Mouse (Mus musculus): ENCODE results near the gene Elmo2. TPM values are rescaled to one million over a fixed set of nuclear protein-coding genes. Genes with fewer than 3 reads are reported as not detected.

Gene Elmo2
- polyA plus RNA-seq, 1 experiment from 2014 or later = 98.6 TPM

DNA sequence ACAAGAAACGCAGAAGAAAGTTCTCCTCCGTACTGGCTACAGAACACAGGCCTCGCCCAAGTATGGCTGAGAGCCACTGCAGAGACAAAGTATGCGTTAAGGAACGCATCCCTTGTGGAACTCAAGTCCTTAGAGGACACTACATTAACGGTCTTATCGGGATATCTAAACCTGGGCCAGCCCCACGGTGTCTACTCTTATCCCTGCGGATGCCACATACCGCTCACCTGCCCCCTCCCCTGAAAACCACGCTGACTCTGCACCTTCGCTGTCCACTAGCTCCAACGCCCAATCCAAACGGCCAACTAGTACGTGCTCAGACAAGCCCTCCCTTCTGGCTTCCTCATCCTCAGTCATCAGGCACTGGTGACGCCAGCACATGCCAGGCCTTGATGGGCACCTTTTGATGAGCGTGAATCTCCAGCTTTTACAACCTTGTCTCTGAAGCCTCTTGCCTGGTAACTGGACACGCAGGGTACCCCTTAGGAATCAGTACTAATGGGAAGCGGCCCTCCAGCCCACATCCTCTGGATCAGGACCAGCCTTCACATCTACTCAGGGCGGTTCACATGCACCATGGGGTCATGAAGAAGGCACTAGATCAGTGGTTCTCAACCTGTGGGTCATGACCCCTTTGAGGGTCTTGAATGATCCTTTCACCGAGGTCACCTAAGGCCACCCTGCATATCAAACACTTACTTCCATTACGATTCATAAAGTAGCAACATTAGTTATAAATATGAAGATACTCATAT is 4.1 kb downstream of the Elmo2 start:
- ATAC-seq = no peak
- H3K4me2 ChIP-seq (replicated peaks) = no peak overlapping the region
- H3K27me3 ChIP-seq = no peaks in the 10 kb centered on the region
- H3K4me3 ChIP-seq (replicated peaks) = no peak overlapping the region
- no peak overlapping the region for H3K9ac ChIP-seq (replicated peaks)
- 90% methylated on average over 22 of the region's 22 CpGs for WGBS
- H3K9me3 ChIP-seq = no peaks in the 10 kb centered on the region
- no peak overlapping the region for H3K27ac ChIP-seq
- no peaks in the 10 kb centered on the region for H3K36me3 ChIP-seq
- peaks cover 80% of the 10 kb centered on the region for H3K4me1 ChIP-seq (replicated peaks)

DNA sequence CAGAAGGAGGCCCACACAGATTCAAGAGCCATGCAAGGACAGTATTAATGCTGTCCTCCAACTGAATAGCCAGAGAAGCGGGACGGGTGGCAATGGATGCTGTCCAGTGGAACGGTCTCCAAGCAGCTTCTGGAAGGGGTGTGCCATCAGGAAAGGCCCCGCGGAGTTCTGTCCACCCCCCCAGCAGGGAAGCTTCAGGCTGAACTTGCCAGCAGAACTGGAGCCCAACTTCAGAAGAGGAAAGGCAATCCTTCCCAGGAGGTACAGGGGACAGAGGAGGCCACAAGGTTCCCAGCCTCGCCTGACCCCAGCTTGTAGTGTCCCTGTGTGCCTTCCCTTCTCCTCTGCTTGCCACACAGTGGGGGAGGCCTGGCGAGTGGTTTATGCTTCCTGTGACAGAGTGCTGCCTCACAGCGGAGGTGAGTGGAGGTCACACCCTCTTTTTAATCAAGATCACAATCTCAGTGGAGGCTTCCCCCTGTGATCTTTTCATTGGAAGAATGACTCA is 4.8 kb downstream of the Elmo2 start:
- Histone ChIP-seq H3K27me3 (no peaks in the 10 kb centered on the region), H3K4me1 (replicated peaks) (peaks cover 83% of the 10 kb centered on the region), H3K9me3 (no peaks in the 10 kb centered on the region), H3K27ac (peak overlapping the region; percentile 36; the same call in 1 of the 2 replicates), H3K9ac (replicated peaks) (no peak overlapping the region; the same call in 1 of the 2 replicates), H3K4me3 (replicated peaks) (no peak overlapping the region), H3K4me2 (replicated peaks) (no peak overlapping the region), H3K36me3 (no peaks in the 10 kb centered on the region)
- WGBS = 51% methylated on average over 8 of the region's 8 CpGs
- no peak for ATAC-seq

DNA sequence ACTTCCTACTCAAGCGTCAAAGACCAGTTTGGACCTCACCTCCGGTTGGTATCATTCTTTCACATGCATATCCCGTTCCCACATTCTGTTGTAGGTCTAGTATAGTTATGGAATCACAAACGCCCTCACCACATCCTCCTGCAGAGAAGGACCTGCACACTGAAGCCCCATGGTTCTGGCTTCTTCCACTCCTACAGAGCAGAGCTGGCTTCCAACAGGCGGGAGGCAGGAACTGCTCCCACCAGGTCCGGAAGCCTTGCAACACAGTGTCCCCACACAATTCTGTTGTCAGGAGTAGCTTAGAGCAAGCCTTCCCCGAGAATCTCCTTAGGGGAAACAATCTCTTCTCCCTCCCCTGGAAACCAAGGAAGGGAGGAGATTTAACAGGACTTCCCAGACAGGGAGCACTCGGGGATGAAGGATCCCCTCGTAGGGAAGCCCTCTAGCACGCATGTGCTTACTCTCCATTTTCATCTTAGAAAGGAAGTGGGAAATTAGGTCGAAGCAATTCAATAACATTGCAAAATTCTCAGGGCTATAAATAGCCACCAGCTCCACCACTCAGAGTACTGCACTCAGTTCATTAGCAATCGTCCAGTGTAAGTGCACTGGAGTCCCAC is 5.6 kb downstream of the Elmo2 start:
- H3K9ac ChIP-seq (replicated peaks) = no peak overlapping the region
- no peaks in the 10 kb centered on the region for H3K9me3 ChIP-seq
- WGBS = 66% methylated on average over 12 of the region's 12 CpGs
- no peak overlapping the region for H3K4me2 ChIP-seq (replicated peaks)
- peaks cover 5% of the 10 kb centered on the region for H3K36me3 ChIP-seq
- no peak for ATAC-seq
- 0 out of 2 replicates have a peak overlapping the region, but pooled peaks have one; percentile 36 for H3K27ac ChIP-seq
- H3K4me1 ChIP-seq (replicated peaks) = peaks cover 89% of the 10 kb centered on the region
- H3K4me3 ChIP-seq (replicated peaks) = no peak overlapping the region
- 0 out of 2 replicates have a peak, but pooled peaks cover under 1% of the 10 kb centered on the region for H3K27me3 ChIP-seq

DNA sequence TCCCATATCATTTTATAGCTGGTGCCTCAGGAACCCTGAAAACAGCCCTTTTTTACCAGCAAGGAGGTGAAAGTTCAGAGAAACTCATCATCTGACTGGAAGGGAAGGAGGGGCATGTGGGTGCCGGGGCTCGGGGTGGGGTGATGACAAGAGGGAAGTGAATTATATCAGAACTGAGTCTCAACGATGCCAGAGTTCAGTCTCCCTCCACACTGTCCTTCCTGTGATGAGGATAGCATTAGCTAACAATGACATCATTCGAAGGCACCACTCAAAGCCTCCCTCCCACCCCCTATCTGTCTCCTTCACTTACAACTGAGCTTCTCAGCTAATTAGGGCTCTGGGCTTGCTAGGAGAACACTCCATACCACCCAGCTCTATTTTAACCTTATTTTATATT is 6.8 kb downstream of the Elmo2 start:
- Histone ChIP-seq H3K4me1 (replicated peaks) (peaks cover 84% of the 10 kb centered on the region), H3K4me2 (replicated peaks) (no peak overlapping the region), H3K36me3 (peaks cover 16% of the 10 kb centered on the region), H3K27ac (no peak overlapping the region), H3K27me3 (peaks cover 12% of the 10 kb centered on the region), H3K4me3 (replicated peaks) (no peak overlapping the region), H3K9me3 (no peaks in the 10 kb centered on the region), H3K9ac (replicated peaks) (no peak overlapping the region)
- no peak for ATAC-seq
- WGBS = 73% methylated on average over 4 of the region's 4 CpGs

DNA sequence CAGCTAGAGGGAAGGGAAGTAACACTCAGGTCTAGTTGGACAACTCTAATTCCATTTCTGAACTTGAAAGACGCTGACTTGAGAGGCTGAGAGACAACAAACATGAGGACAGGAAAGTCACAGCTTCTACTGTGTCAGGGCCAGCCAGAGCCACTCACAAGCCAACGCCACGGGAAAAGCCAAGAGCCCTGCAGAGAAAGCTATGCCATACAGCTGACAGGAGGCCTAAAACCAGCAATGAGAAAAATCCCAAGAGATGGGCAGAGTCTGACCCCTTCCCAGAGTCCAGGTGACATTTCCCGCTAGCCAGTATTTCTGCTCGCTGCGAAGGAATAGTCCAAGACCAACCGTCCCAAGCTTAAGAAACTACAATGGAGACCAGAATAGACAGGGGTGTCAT is 7.3 kb downstream of the Elmo2 start:
- no peak for ATAC-seq
- Histone ChIP-seq H3K4me3 (replicated peaks) (no peak overlapping the region), H3K27me3 (peaks cover 16% of the 10 kb centered on the region), H3K36me3 (peaks cover 22% of the 10 kb centered on the region), H3K27ac (0 out of 2 replicates have a peak overlapping the region, but pooled peaks have one; percentile 3), H3K4me2 (replicated peaks) (no peak overlapping the region), H3K4me1 (replicated peaks) (peaks cover 84% of the 10 kb centered on the region), H3K9me3 (no peaks in the 10 kb centered on the region), H3K9ac (replicated peaks) (no peak overlapping the region)
- WGBS = 89% methylated on average over 7 of the region's 7 CpGs

DNA sequence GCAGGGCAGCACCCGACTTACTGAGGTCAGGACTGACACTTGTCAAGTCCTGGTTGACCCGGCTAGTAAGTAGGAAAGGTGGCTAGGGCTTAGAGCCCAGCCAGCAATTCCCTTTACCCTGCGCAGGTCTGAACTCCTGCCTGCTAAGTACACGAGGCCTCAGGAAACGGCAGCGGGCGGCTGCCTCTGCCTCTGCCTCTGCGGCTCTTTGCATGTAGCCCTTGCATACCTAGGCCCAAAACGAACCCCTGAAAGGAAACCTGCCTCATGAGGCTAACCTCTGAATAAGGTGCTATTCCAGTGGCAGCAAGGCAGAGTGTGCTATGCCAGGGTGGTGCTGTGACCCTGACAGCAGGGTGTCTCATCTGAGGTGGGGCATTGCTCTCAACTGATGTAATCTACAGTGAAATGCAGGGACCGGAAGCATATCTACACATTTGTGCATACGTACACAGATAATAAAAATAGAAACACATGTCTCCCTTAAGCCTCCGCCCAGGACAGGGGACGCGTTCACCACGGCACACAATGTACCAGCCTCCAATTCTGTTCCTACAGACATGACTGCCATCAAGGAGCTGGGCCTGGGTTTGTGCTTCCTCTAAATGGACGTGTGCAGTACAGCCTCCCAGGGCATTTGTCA is 8.5 kb downstream of the Elmo2 start:
- Histone ChIP-seq H3K27me3 (peaks cover 21% of the 10 kb centered on the region), H3K4me1 (replicated peaks) (peaks cover 86% of the 10 kb centered on the region), H3K4me3 (replicated peaks) (no peak overlapping the region), H3K9me3 (no peaks in the 10 kb centered on the region), H3K27ac (peak overlapping the region; percentile 98), H3K36me3 (peaks cover 32% of the 10 kb centered on the region), H3K4me2 (replicated peaks) (peak overlapping the region; percentile 44), H3K9ac (replicated peaks) (peak overlapping the region; percentile 55; the same call in 1 of the 2 replicates)
- ATAC-seq = no peak; the same call in 1 of the 2 replicates
- WGBS = 38% methylated on average over 16 of the region's 16 CpGs

DNA sequence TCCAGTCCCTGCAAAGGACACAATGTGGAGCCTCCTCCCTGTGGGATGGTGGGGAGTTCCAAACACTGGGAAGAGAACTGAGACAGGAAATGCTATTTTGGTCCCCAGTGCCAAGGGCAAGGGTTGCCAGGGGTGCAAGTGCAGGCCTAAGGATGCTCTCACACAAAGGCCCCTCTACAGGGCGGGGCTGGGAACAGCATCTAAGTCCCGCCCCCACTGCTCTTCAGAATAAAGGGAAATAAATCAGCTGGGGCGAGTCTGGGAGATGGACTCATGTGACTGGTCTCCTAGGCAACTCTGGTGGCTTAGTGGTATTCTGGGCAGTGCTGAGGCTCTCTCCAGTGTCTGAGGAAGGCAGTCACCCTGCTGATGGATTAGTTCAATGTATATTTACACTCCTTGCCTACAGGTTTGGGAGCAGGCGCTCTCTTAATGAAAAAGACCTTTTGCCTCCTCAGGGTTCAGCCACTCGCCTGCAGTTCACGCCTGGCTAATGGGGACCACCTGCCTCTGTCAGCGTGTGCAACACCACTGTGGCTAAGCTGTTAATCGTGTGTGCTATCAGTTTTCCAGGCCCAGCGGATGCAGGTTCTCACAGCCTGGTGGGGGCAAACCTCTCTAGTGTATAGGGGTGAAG is 9.3 kb downstream of the Elmo2 start:
- ATAC-seq = peak; percentile 95
- Histone ChIP-seq H3K27ac (peak overlapping the region; percentile 98), H3K4me2 (replicated peaks) (peak overlapping the region; percentile 44), H3K9me3 (no peaks in the 10 kb centered on the region), H3K9ac (replicated peaks) (peak overlapping the region; percentile 61), H3K36me3 (peaks cover 39% of the 10 kb centered on the region), H3K4me3 (replicated peaks) (no peak overlapping the region), H3K4me1 (replicated peaks) (peaks cover 85% of the 10 kb centered on the region), H3K27me3 (peaks cover 27% of the 10 kb centered on the region)
- 0% methylated on average over 9 of the region's 9 CpGs for WGBS

DNA sequence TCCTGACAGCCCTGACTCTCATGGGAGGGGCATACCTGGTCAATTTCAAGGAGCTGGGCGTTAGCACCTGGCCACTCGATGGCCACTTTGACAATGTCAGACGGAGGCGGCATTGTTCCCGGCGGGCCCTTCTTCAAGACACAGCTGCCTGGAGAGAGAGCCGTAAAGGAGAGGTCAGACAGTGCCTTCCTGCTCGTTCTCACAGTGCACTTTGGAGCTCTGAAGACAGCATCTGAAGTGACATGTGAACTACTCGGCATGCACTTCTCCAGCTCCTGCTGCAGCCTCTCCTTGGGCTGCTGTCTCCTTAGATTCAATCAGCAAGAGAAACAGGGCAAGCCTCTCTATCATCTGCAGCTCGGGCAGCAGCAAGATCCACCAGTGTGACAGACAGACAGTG is 10.1 kb downstream of the Elmo2 start:
- Histone ChIP-seq H3K4me1 (replicated peaks) (peaks cover 85% of the 10 kb centered on the region), H3K36me3 (peaks cover 44% of the 10 kb centered on the region), H3K27me3 (peaks cover 27% of the 10 kb centered on the region), H3K27ac (peak overlapping the region; percentile 98), H3K9me3 (no peaks in the 10 kb centered on the region), H3K4me2 (replicated peaks) (peak overlapping the region; percentile 44), H3K4me3 (replicated peaks) (no peak overlapping the region), H3K9ac (replicated peaks) (peak overlapping the region; percentile 61)
- 23% methylated on average over 10 of the region's 10 CpGs for WGBS
- peak; percentile 4; the same call in 1 of the 2 replicates for ATAC-seq

DNA sequence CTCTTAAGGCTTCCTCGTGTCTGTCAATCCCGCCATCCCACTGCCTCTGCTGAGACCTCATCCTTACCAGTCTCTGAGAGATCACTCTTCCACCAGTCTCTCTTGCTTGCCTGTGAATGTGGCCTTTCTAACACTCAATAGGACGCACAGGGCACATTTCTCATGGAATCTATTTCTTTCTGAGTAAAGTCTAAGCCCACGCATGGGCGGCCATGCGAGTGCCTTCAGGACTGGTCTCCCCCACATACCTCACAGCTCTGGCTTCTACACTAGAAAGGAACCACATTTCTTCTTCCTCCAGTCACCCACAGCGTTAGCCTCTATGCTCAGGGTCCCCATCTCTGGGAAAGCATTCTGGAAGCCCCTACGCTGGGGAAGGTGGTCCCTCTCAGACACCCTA is 12.1 kb downstream of the Elmo2 start:
- no peak for ATAC-seq
- Histone ChIP-seq H3K4me3 (replicated peaks) (no peak overlapping the region), H3K9ac (replicated peaks) (peak overlapping the region; percentile 17; the same call in 1 of the 2 replicates), H3K4me1 (replicated peaks) (peaks cover 94% of the 10 kb centered on the region), H3K27me3 (peaks cover 27% of the 10 kb centered on the region), H3K4me2 (replicated peaks) (no peak overlapping the region), H3K9me3 (no peaks in the 10 kb centered on the region), H3K36me3 (peaks cover 47% of the 10 kb centered on the region), H3K27ac (no peak overlapping the region)
- WGBS = 74% methylated on average over 8 of the region's 8 CpGs

DNA sequence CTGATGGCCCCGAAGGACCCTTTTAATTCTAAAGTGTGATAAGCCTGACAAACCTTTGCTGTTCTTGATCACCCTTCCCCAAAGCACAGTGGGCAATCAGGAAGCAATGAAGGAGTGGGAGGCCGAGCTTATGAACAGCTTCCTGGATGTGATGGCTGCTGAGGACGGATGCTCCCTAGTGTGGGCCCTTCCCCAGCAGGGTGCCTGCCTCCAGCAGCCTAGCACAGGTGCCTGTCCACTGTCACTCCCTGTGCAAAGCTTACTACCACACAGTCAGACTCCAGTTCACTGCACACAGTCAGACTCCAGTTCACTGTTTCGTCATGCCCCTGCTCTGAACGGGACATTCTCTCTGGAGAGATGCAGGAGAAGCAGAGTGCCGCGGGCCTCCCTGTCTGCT is 13.9 kb downstream of the Elmo2 start:
- Histone ChIP-seq H3K4me2 (replicated peaks) (no peak overlapping the region), H3K27me3 (peaks cover 27% of the 10 kb centered on the region), H3K36me3 (peaks cover 62% of the 10 kb centered on the region), H3K9ac (replicated peaks) (0 out of 2 replicates have a peak overlapping the region, but pooled peaks have one; percentile 23), H3K27ac (no peak overlapping the region), H3K4me3 (replicated peaks) (no peak overlapping the region), H3K4me1 (replicated peaks) (peaks cover 81% of the 10 kb centered on the region), H3K9me3 (no peaks in the 10 kb centered on the region)
- ATAC-seq = no peak
- WGBS = 66% methylated on average over 7 of the region's 7 CpGs

DNA sequence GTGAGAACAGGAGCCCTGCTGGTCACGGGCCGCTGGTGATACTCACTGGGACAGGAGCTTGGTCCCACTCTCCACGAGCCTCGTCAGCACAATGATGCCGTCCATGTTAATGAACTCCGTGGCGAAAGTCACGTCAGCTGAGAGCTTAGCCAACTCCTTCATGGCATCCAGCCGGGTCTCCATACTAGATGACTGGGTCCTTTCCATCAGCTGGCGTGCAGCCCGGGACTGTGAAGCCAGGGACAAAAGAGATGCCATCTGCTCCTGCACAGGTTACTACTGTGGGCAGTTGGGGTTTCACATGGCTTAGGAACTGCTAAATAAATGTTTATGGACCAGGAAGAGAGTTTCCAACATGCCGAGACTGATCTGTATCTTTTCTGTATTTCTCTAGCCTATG is 14.7 kb downstream of the Elmo2 start:
- Histone ChIP-seq H3K4me3 (replicated peaks) (no peak overlapping the region), H3K9me3 (no peaks in the 10 kb centered on the region), H3K27me3 (peaks cover 27% of the 10 kb centered on the region), H3K4me1 (replicated peaks) (peaks cover 73% of the 10 kb centered on the region), H3K36me3 (peaks cover 70% of the 10 kb centered on the region), H3K9ac (replicated peaks) (no peak overlapping the region; the same call in 1 of the 2 replicates), H3K4me2 (replicated peaks) (no peak overlapping the region), H3K27ac (peak overlapping the region; percentile 42)
- 0 out of 2 replicates have a peak, but pooled peaks have one; percentile 16 for ATAC-seq
- 46% methylated on average over 12 of the region's 12 CpGs for WGBS

All from midbrain, embryonic 13.5 days (tissue).